Mouse (Mus musculus) myocyte (in vitro differentiated cells): ENCODE data around the gene Sez6l.

ENCODE experiments used
- CEBPB ChIP-seq: IDR thresholded peaks from 2 replicates; pipeline ENCODE4 v1.6.1; 2011; ENCODE audit warnings: mild to moderate bottlenecking, moderate library complexity; ENCODE audit not compliant: poor library complexity, insufficient read depth, severe bottlenecking
- MAX ChIP-seq: IDR thresholded peaks from one replicate; pipeline ENCODE4 v1.6.1; 2011; ENCODE audit warnings: low read depth, mild to moderate bottlenecking, control low read depth
- POLR2A ChIP-seq: IDR thresholded peaks from one replicate; pipeline ENCODE4 v1.6.1; 2011; ENCODE audit warnings: low read depth, mild to moderate bottlenecking, control low read depth, moderate library complexity; ENCODE audit not compliant: insufficient read length
- SRF ChIP-seq: IDR thresholded peaks from one replicate; pipeline ENCODE4 v1.6.1; 2011; ENCODE audit warnings: low read depth; ENCODE audit not compliant: control insufficient read depth, insufficient read length
- TCF12 ChIP-seq: IDR thresholded peaks from one replicate; pipeline ENCODE4 v1.6.1; 2011; ENCODE audit warnings: mild to moderate bottlenecking, control low read depth; ENCODE audit not compliant: poor library complexity, insufficient read depth, severe bottlenecking
- TCF3 ChIP-seq: IDR thresholded peaks from one replicate; pipeline ENCODE4 v1.6.1; 2011; ENCODE audit warnings: low read depth, control low read depth; ENCODE audit not compliant: insufficient read length

GRCm38 (mm10) chr5:112584155-112584769, 7.3 kb upstream of the Sez6l start:
- TF ChIP-seq POLR2A (no peak), CEBPB (no peak), TCF3 (no peak), SRF (no peak), TCF12 (no peak), MAX (no peak)
